Mouse (Mus musculus) bone marrow, adult 2 months (tissue): ENCODE measurements around the gene Rragd. TPM values are rescaled to one million over a fixed set of nuclear protein-coding genes. Genes with fewer than 3 reads are reported as not detected.

Experiments
- H3K27ac ChIP-seq: fragments of 200-500 bp; 2 replicates; pipeline ENCODE4 v1.5.1; 2012; ENCODE audit warnings: low read depth, mild to moderate bottlenecking, control low read depth, inconsistent platforms, low read length; ENCODE audit not compliant: control insufficient read depth, poor library complexity, insufficient read depth
- H3K4me1 ChIP-seq: fragments of 200-500 bp; 2 replicates; pipeline ENCODE4 v1.6.1; 2011; ENCODE audit warnings: low read length; ENCODE audit not compliant: control insufficient read depth, insufficient read depth
- H3K4me3 ChIP-seq: fragments of 200-500 bp; replicated peaks from 2 replicates; pipeline ENCODE3; 2011; ENCODE audit warnings: mild to moderate bottlenecking, low read depth, low read length, control low read depth; ENCODE audit not compliant: control insufficient read depth
- CTCF ChIP-seq: fragments of 200-500 bp; IDR thresholded peaks from 2 replicates; pipeline ENCODE4 v1.5.1; 2011; ENCODE audit warnings: low read length, control low read depth; ENCODE audit not compliant: control insufficient read depth, insufficient read depth
- POLR2A ChIP-seq: fragments of 200-500 bp; IDR thresholded peaks from 2 replicates; pipeline ENCODE4 v1.6.1; 2011; ENCODE audit warnings: low read depth, mild to moderate bottlenecking, control low read depth, low read length, borderline replicate concordance; ENCODE audit not compliant: control insufficient read depth
- WGBS: fragments of 180-500 bp; shearing (Covaris S2); methylation state at CpG from one replicate; pipeline ENCODE4 v1.1.7; 2018; 5-methylcytosine and 5-hydroxymethylcytosine counted together
- polyA plus RNA-seq: library from polyadenylated mRNA; stranded (reverse); fragments of >200 nt; gene quantifications from 2 replicates; pipeline ENCODE4 v1.2.4, GENCODE M21; 2011; ENCODE audit warnings: low replicate concordance; ENCODE audit not compliant: missing spikeins, insufficient read depth, insufficient read length

Rragd gene
- polyA plus RNA-seq, 1 experiment: 7.8 TPM

GRCm38 (mm10) chr4:33033515-33033914, 50.7 kb downstream of the Rragd start:
- 44% methylated on average over 6 of the region's 6 CpGs for WGBS
- Histone ChIP-seq H3K4me3 (no peak overlapping the region), H3K27ac (no peak overlapping the region), H3K4me1 (no peaks in the 10 kb centered on the region; the same call in 1 of the 2 replicates)
- TF ChIP-seq CTCF (no peak), POLR2A (no peak)

DNA sequence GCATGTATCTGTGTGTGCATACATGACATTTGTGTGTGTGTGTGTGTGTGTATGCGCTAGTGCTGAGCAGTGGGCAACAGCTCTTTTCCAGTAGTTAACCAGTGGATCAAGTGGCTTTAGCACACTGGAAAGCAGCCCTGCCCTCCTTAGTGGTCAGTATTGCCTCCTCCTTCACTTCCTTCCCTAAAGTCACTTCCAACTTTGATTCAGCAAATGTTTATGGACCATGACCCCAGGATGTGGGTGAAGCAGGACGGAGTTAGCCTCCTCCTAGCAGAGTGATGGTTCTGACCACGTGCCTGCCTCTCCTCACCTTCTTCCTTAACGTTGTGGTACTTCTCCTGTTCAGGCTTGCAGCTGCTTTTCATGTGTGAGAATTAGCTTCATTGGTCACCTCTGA, 57.0 kb downstream of the Rragd start:
- no peak overlapping the region for H3K4me3 ChIP-seq
- H3K27ac ChIP-seq: no peak overlapping the region
- TF ChIP-seq POLR2A: no peak
- TF ChIP-seq CTCF: no peak
- H3K4me1 ChIP-seq: no peaks in the 10 kb centered on the region; the same call in 1 of the 2 replicates
- 46% methylated on average over 4 of the region's 4 CpGs for WGBS

GRCm38 (mm10) chr4:33049601-33050000, 66.8 kb downstream of the Rragd start:
- Histone ChIP-seq H3K4me3 (no peak overlapping the region), H3K4me1 (no peaks in the 10 kb centered on the region), H3K27ac (no peak overlapping the region)
- TF ChIP-seq POLR2A: no peak
- no peak for TF ChIP-seq CTCF
- 96% methylated on average over 11 of the region's 11 CpGs for WGBS

- Histone ChIP-seq H3K4me3 (no peak overlapping the region), H3K4me1 (no peaks in the 10 kb centered on the region), H3K27ac (no peak overlapping the region)
- no peak for TF ChIP-seq POLR2A
- no peak for TF ChIP-seq CTCF
- WGBS: 90% methylated on average over 3 of the region's 3 CpGs
Observed at GRCm38 (mm10) chr4:33052055-33052454, 69.2 kb downstream of the Rragd start.

GRCm38 (mm10) chr4:33052650-33053049, 69.8 kb downstream of the Rragd start:
- Histone ChIP-seq H3K27ac (no peak overlapping the region), H3K4me3 (no peak overlapping the region), H3K4me1 (no peaks in the 10 kb centered on the region)
- TF ChIP-seq POLR2A: no peak
- TF ChIP-seq CTCF: no peak
- WGBS: 82% methylated on average over 5 of the region's 5 CpGs

GRCm38 (mm10) chr4:33054426-33054825, 71.6 kb downstream of the Rragd start:
- no peak for TF ChIP-seq POLR2A
- no peak for TF ChIP-seq CTCF
- H3K27ac ChIP-seq: no peak overlapping the region

DNA sequence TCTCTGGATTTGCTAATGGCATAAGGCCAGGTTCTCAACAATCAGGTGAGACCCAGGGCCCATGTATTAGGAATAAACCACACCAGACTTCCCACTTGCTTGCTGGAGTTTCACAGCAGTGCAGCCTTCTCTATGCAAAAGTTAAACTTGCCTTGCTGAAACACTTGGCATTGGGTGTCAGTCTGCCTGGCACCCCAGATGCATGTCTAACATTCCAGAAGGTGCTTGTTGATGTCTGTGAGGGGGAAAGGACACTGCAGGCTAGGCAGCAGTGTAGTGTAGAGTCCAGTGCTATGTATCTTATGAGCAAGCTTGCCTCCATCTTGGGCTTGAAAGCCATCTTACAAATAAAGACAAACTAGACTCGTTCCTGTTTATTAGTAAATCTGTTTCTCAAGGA, 73.5 kb downstream of the Rragd start:
- no peak overlapping the region for H3K4me3 ChIP-seq
- H3K27ac ChIP-seq: no peak overlapping the region
- no peaks in the 10 kb centered on the region for H3K4me1 ChIP-seq
- 60% methylated on average over 1 of the region's 1 CpGs for WGBS
- no peak for TF ChIP-seq POLR2A
- TF ChIP-seq CTCF: no peak

More at GRCm38 (mm10) chr4:33054426-33054825, 71.6 kb downstream of the Rragd start:
- Histone ChIP-seq H3K4me3 (no peak overlapping the region), H3K4me1 (no peaks in the 10 kb centered on the region)

DNA sequence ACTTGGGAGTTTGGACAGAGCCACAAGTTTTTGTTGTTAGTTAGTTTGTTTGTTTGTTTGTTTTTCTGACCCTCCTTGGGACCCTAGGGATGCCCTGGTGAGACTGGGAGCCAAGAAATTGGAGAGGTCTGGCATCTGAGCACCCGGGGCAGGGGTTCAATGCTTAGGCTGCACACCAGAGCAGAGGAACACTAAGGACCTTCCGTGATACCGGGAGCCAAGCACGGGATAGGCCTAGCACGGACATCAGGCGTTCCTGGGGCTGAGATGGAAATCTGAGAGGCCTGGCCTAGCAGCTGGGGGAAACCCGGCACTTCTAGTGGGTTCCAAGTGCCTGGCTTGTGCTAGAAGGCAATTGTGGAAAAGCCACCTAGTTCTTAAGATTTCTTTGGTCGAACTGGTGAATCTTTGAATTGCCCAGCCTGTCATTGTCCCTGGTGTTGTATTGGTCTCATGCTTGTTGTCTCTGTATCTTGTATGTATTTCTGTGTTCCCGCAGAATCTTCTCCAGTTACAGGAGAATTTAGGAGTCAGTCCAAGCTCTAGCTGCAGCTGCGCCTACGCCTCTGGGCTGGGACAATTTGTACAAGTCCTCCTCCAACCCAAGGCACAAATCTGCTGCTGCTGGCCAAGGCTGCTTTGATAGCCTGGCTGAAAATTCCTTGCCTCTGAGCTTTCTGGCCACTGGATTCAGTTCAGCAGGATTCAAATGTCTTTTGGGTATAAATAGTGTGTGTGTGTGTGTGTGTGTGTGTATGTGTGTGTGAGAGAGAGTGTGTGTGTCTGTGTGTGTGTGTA, 75.3 kb downstream of the Rragd start:
- Histone ChIP-seq H3K4me3 (no peak overlapping the region), H3K27ac (no peak overlapping the region), H3K4me1 (no peaks in the 10 kb centered on the region; the same call in 1 of the 2 replicates)
- WGBS: 82% methylated on average over 11 of the region's 11 CpGs
- TF ChIP-seq POLR2A: no peak
- no peak for TF ChIP-seq CTCF

- no peak overlapping the region for H3K4me3 ChIP-seq
- WGBS: 57% methylated on average over 7 of the region's 7 CpGs
- no peak for TF ChIP-seq POLR2A
- H3K4me1 ChIP-seq: no peaks in the 10 kb centered on the region; the same call in 1 of the 2 replicates
- H3K27ac ChIP-seq: no peak overlapping the region
Observed at GRCm38 (mm10) chr4:33061158-33061557, 78.3 kb downstream of the Rragd start.
